Mouse (Mus musculus): ENCODE measurements at regions not wholly inside any gene's neighbourhood (a gene's known extent, or its start where the extent isn't known, plus 50 kb on each side); places are given as distances from the start of the nearest gene placed in this dataset.

DNA sequence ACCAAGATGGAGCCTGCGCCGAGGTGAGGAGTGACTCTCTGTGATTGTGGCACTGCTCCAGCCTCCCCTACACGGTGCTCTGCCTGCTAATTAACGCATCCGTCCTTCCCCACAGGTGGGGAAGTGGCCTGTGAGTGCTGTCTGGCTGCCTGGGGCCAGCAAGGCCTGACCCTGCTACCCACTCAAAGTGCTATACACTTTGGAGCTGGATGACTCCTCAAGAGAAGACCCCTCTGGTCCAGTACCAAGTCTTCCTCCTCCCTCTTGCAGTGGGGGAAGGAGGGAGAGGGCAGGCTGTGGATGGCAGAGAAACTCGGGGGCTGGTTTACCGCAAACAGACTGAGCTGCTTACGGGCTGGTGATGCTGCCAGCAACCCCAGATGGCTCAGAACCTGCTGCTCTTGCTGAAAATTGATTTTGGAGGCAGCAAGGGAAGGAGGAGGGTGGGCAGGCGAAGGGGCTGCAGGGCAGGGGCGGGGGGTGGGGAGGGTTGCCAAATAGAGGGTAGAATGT is 173.4 kb upstream of the Ntf3 start:
- Histone ChIP-seq H3K27ac (no peak overlapping the region), H3K9ac (replicated peaks) (no peak overlapping the region), H3K4me2 (ENCODE audit: low read depth) (no peak overlapping the region), H3K36me3 (replicated peaks; ENCODE audit: control insufficient read depth, insufficient read depth, low read depth) (no peaks in the 10 kb centered on the region), H3K27me3 (ENCODE audit: control insufficient read depth, insufficient read depth, low read length) (no peaks in the 10 kb centered on the region), H3K4me1 (replicated peaks; ENCODE audit: control insufficient read depth in 2 of 2, insufficient read depth in 2 of 2, low read length in 1 of 2) (no peaks in the 10 kb centered on the region), H3K4me3 (ENCODE audit: insufficient read depth in 1 of 2, low read depth in 2 of 2, low read length in 2 of 2) (no peak overlapping the region), H3K9me3 (ENCODE audit: control insufficient read depth, low read length) (no peaks in the 10 kb centered on the region)
- ATAC-seq (ENCODE audit: insufficient read depth) (no peak), DNase-seq (ENCODE audit: low read depth in 3 of 3, low spot score in 3 of 3) (no peak)
- 54% methylated on average over 10 of the region's 10 CpGs for WGBS (ENCODE audit: insufficient replicate concordance)
- TF ChIP-seq CTCF (IDR thresholded peaks at IDR 0.05; ENCODE audit: low read depth) (no peak), EP300 (IDR thresholded peaks at IDR 0.05; ENCODE audit: low read depth) (no peak)

DNA sequence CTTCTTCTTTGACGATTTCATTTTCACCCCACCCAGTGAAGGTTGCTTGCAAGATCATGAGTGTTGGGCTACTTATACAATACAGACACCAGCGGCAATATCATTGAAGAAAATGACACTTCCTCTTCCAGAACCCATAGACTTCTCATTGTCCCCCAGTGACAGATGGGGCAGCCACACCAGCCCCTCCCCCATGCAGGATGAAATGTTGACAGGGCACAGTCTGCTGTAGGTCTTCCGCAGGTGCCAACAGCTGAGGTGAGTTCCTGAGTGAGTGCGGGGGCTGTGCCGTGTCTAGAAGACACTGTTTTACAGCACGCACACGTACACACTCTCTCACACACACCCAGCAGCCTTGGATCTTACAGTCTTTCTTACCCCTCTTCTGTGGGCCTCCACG is 171.0 kb upstream of the Ntf3 start:
- TF ChIP-seq CTCF (IDR thresholded peaks at IDR 0.05; ENCODE audit: low read depth) (no peak), EP300 (IDR thresholded peaks at IDR 0.05; ENCODE audit: low read depth) (no peak)
- no peak for ATAC-seq (ENCODE audit: insufficient read depth)
- no peak overlapping the region for H3K9ac ChIP-seq (replicated peaks)
- no peak for DNase-seq (ENCODE audit: low read depth in 3 of 3, low spot score in 3 of 3)
- H3K4me2 ChIP-seq (ENCODE audit: low read depth): no peak overlapping the region
- no peaks in the 10 kb centered on the region for H3K4me1 ChIP-seq (replicated peaks; ENCODE audit: control insufficient read depth in 2 of 2, insufficient read depth in 2 of 2, low read length in 1 of 2)
- no peaks in the 10 kb centered on the region for H3K27me3 ChIP-seq (ENCODE audit: control insufficient read depth, insufficient read depth, low read length)
- no peaks in the 10 kb centered on the region for H3K9me3 ChIP-seq (ENCODE audit: control insufficient read depth, low read length)
- no peak overlapping the region for H3K4me3 ChIP-seq (ENCODE audit: insufficient read depth in 1 of 2, low read depth in 2 of 2, low read length in 2 of 2)
- H3K27ac ChIP-seq: no peak overlapping the region
- 52% methylated on average over 8 of the region's 8 CpGs for whole genome bisulfite sequencing (ENCODE audit: insufficient replicate concordance)
- no peaks in the 10 kb centered on the region for H3K36me3 ChIP-seq (replicated peaks; ENCODE audit: control insufficient read depth, insufficient read depth, low read depth)

DNA sequence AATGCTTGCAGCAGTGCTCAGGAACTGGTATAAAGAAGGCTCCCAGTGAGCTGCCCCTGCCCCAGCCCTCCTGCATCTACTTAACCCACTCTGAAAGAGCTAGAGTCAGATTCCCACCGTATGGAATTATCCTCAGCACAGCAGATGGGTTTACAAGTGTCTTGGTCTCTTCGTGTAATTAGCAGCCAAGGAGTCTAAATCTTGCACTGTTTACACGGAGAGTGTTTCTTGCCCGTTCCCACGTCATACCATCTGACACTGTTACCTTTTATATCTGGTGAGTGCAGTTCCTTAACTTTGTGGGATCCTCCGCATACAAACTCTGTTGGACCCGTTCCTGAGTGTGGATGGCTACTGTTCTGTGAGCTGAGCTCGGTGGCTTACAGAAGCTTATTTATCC is 167.5 kb upstream of the Ntf3 start:
- 57% methylated on average over 8 of the region's 8 CpGs for WGBS (ENCODE audit: insufficient replicate concordance)
- Histone ChIP-seq H3K4me3 (ENCODE audit: insufficient read depth in 1 of 2, low read depth in 2 of 2, low read length in 2 of 2) (no peak overlapping the region), H3K9me3 (ENCODE audit: control insufficient read depth, low read length) (no peaks in the 10 kb centered on the region), H3K36me3 (replicated peaks; ENCODE audit: control insufficient read depth, insufficient read depth, low read depth) (no peaks in the 10 kb centered on the region), H3K27me3 (ENCODE audit: control insufficient read depth, insufficient read depth, low read length) (no peaks in the 10 kb centered on the region), H3K4me1 (replicated peaks; ENCODE audit: control insufficient read depth in 2 of 2, insufficient read depth in 2 of 2, low read length in 1 of 2) (no peaks in the 10 kb centered on the region), H3K9ac (replicated peaks) (no peak overlapping the region), H3K4me2 (ENCODE audit: low read depth) (no peak overlapping the region), H3K27ac (no peak overlapping the region)
- ATAC-seq (ENCODE audit: insufficient read depth): no peak
- DNase-seq (ENCODE audit: low read depth in 3 of 3, low spot score in 3 of 3): no peak
- no peak for TF ChIP-seq CTCF (IDR thresholded peaks at IDR 0.05; ENCODE audit: low read depth)
- TF ChIP-seq EP300 (IDR thresholded peaks at IDR 0.05; ENCODE audit: low read depth): no peak

DNA sequence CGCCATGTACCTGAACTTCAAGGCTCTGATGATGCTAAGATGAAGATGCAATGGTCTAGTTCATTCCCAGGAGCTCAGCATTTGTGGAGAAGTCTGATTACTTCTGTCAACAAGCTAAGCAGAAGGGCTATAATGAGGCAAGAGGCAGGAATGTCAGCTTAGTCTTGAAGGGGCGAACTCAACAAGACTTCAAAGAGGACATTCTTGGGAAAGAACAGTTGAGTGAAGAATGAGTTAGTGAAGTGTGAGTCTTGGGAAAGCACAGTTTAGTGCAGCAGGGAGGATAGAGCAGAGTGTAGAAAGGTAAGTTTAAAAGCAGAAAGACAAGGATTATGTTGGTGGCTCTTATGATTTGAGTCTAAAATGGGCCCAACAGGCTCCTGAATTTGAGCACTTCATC is 160.5 kb upstream of the Ntf3 start:
- TF ChIP-seq EP300 (IDR thresholded peaks at IDR 0.05; ENCODE audit: low read depth) (no peak), CTCF (IDR thresholded peaks at IDR 0.05; ENCODE audit: low read depth) (no peak)
- H3K36me3 ChIP-seq (replicated peaks; ENCODE audit: control insufficient read depth, insufficient read depth, low read depth): no peaks in the 10 kb centered on the region

DNA sequence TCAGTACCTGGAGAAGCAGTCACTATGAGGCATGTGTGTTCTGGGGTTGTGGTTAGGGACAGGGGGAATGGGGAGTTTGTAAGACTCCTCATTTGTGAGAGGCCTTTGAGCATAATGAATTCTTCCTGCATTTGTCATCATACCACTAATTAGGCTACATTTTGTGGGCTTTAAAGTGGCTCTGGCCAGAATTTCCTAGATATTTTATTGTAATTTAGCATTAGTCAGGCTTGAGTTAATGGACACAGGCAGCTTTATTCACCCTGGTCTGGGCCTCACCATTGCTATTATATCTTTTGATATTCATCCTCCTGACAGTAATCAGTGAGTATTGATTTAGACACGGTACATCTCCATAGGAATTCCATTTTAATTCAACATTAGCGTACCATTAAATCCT is 151.8 kb upstream of the Ntf3 start:
- H3K4me3 ChIP-seq (ENCODE audit: insufficient read depth in 1 of 2, low read depth in 2 of 2, low read length in 2 of 2): no peak overlapping the region
- WGBS (ENCODE audit: insufficient replicate concordance): 71% methylated on average over 2 of the region's 2 CpGs

More for the DNA sequence above, 160.5 kb upstream of the Ntf3 start:
- H3K27ac ChIP-seq: no peak overlapping the region
- H3K9ac ChIP-seq (replicated peaks): no peak overlapping the region
- no peak overlapping the region for H3K4me3 ChIP-seq (ENCODE audit: insufficient read depth in 1 of 2, low read depth in 2 of 2, low read length in 2 of 2)
- no peaks in the 10 kb centered on the region for H3K4me1 ChIP-seq (replicated peaks; ENCODE audit: control insufficient read depth in 2 of 2, insufficient read depth in 2 of 2, low read length in 1 of 2)
- WGBS (ENCODE audit: insufficient replicate concordance): 43% methylated on average over 2 of the region's 2 CpGs
- no peaks in the 10 kb centered on the region for H3K27me3 ChIP-seq (ENCODE audit: control insufficient read depth, insufficient read depth, low read length)
- ATAC-seq (ENCODE audit: insufficient read depth) (no peak), DNase-seq (ENCODE audit: low read depth in 3 of 3, low spot score in 3 of 3) (no peak)
- H3K9me3 ChIP-seq (ENCODE audit: control insufficient read depth, low read length): no peaks in the 10 kb centered on the region
- H3K4me2 ChIP-seq (ENCODE audit: low read depth): no peak overlapping the region

More for the DNA sequence above, 151.8 kb upstream of the Ntf3 start:
- DNase-seq (ENCODE audit: low read depth in 3 of 3, low spot score in 3 of 3) (no peak), ATAC-seq (ENCODE audit: insufficient read depth) (no peak)
- no peaks in the 10 kb centered on the region for H3K9me3 ChIP-seq (ENCODE audit: control insufficient read depth, low read length)
- no peak overlapping the region for H3K9ac ChIP-seq (replicated peaks)
- H3K4me2 ChIP-seq (ENCODE audit: low read depth): no peak overlapping the region
- H3K27me3 ChIP-seq (ENCODE audit: control insufficient read depth, insufficient read depth, low read length): no peaks in the 10 kb centered on the region
- H3K4me1 ChIP-seq (replicated peaks; ENCODE audit: control insufficient read depth in 2 of 2, insufficient read depth in 2 of 2, low read length in 1 of 2): no peaks in the 10 kb centered on the region
- TF ChIP-seq CTCF (IDR thresholded peaks at IDR 0.05; ENCODE audit: low read depth) (no peak), EP300 (IDR thresholded peaks at IDR 0.05; ENCODE audit: low read depth) (no peak)
- no peak overlapping the region for H3K27ac ChIP-seq
- no peaks in the 10 kb centered on the region for H3K36me3 ChIP-seq (replicated peaks; ENCODE audit: control insufficient read depth, insufficient read depth, low read depth)

Measured in liver, embryonic 14.5 days (tissue).